Mouse (Mus musculus): ENCODE measurements at regions not wholly inside any gene's neighbourhood (a gene's known extent, or its start where the extent isn't known, plus 50 kb on each side); places are given as distances from the start of the nearest gene placed in this dataset.

- Histone ChIP-seq H3K36me3 (no peaks in the 10 kb centered on the region), H3K4me2 (no peak overlapping the region), H3K27me3 (no peaks in the 10 kb centered on the region), H3K9ac (replicated peaks) (no peak overlapping the region), H3K4me3 (replicated peaks) (no peak overlapping the region), H3K27ac (no peak overlapping the region), H3K4me1 (replicated peaks) (peaks cover 3% of the 10 kb centered on the region; the same call in 1 of the 2 replicates), H3K9me3 (no peaks in the 10 kb centered on the region)
- no peak for ATAC-seq (ENCODE audit: insufficient number of reproducible peaks, insufficient read depth, low FRiP score, low TSS enrichment, low read depth)
- 87% methylated on average over 3 of the region's 3 CpGs for WGBS
Observed at GRCm38 (mm10) chr13:99737271-99737670, 163.6 kb downstream of the Cartpt start.

- H3K4me2 ChIP-seq = no peak overlapping the region
- H3K27ac ChIP-seq = no peak overlapping the region
- 29% methylated on average over 5 of the region's 5 CpGs for WGBS
- peaks cover 18% of the 10 kb centered on the region for H3K4me1 ChIP-seq (replicated peaks)
- H3K4me3 ChIP-seq (replicated peaks) = no peak overlapping the region
- H3K27me3 ChIP-seq = no peaks in the 10 kb centered on the region
- H3K36me3 ChIP-seq = no peaks in the 10 kb centered on the region
- no peak overlapping the region for H3K9ac ChIP-seq (replicated peaks)
- no peaks in the 10 kb centered on the region for H3K9me3 ChIP-seq
- ATAC-seq (ENCODE audit: insufficient number of reproducible peaks, insufficient read depth, low FRiP score, low TSS enrichment, low read depth) = no peak
Observed at GRCm38 (mm10) chr13:99729145-99729544, 171.7 kb downstream of the Cartpt start.

- Histone ChIP-seq H3K4me2 (no peak overlapping the region), H3K4me1 (replicated peaks) (peaks cover 16% of the 10 kb centered on the region), H3K36me3 (no peaks in the 10 kb centered on the region), H3K9me3 (no peaks in the 10 kb centered on the region), H3K27ac (no peak overlapping the region), H3K4me3 (replicated peaks) (no peak overlapping the region), H3K27me3 (no peaks in the 10 kb centered on the region), H3K9ac (replicated peaks) (no peak overlapping the region)
- 51% methylated on average over 7 of the region's 7 CpGs for WGBS
- no peak for ATAC-seq (ENCODE audit: insufficient number of reproducible peaks, insufficient read depth, low FRiP score, low TSS enrichment, low read depth)
Observed at GRCm38 (mm10) chr13:99724245-99724644, 176.6 kb downstream of the Cartpt start.

GRCm38 (mm10) chr13:99723237-99723981 is 177.5 kb downstream of the Cartpt start:
- Histone ChIP-seq H3K9ac (replicated peaks) (no peak overlapping the region), H3K9me3 (no peaks in the 10 kb centered on the region), H3K27ac (no peak overlapping the region), H3K4me1 (replicated peaks) (peaks cover 8% of the 10 kb centered on the region), H3K4me2 (no peak overlapping the region), H3K36me3 (no peaks in the 10 kb centered on the region), H3K27me3 (no peaks in the 10 kb centered on the region), H3K4me3 (replicated peaks) (no peak overlapping the region)
- 68% methylated on average over 5 of the region's 5 CpGs for WGBS
- ATAC-seq (ENCODE audit: insufficient number of reproducible peaks, insufficient read depth, low FRiP score, low TSS enrichment, low read depth) = no peak

- Histone ChIP-seq H3K36me3 (no peaks in the 10 kb centered on the region), H3K4me2 (no peak overlapping the region), H3K27ac (no peak overlapping the region), H3K9ac (replicated peaks) (no peak overlapping the region), H3K4me1 (replicated peaks) (peaks cover 3% of the 10 kb centered on the region; the same call in 1 of the 2 replicates), H3K27me3 (no peaks in the 10 kb centered on the region), H3K9me3 (no peaks in the 10 kb centered on the region), H3K4me3 (replicated peaks) (no peak overlapping the region)
- ATAC-seq (ENCODE audit: insufficient number of reproducible peaks, insufficient read depth, low FRiP score, low TSS enrichment, low read depth) = no peak
- WGBS = 58% methylated on average over 3 of the region's 3 CpGs
Observed at GRCm38 (mm10) chr13:99720566-99720965, 180.3 kb downstream of the Cartpt start.

GRCm38 (mm10) chr13:99696559-99696890 is 180.2 kb upstream of the Map1b start:
- no peaks in the 10 kb centered on the region for H3K4me1 ChIP-seq (replicated peaks)
- no peaks in the 10 kb centered on the region for H3K27me3 ChIP-seq
- no peaks in the 10 kb centered on the region for H3K9me3 ChIP-seq
- H3K36me3 ChIP-seq = no peaks in the 10 kb centered on the region
- 52% methylated on average over 3 of the region's 3 CpGs for WGBS
- H3K9ac ChIP-seq (replicated peaks) = no peak overlapping the region
- no peak for ATAC-seq (ENCODE audit: insufficient number of reproducible peaks, insufficient read depth, low FRiP score, low TSS enrichment, low read depth)
- no peak overlapping the region for H3K4me3 ChIP-seq (replicated peaks)
- no peak overlapping the region for H3K27ac ChIP-seq
- H3K4me2 ChIP-seq = no peak overlapping the region

- ATAC-seq (ENCODE audit: insufficient number of reproducible peaks, insufficient read depth, low FRiP score, low TSS enrichment, low read depth) = no peak
- Histone ChIP-seq H3K27ac (no peak overlapping the region), H3K4me2 (no peak overlapping the region), H3K9ac (replicated peaks) (no peak overlapping the region), H3K4me1 (replicated peaks) (no peaks in the 10 kb centered on the region), H3K36me3 (no peaks in the 10 kb centered on the region), H3K4me3 (replicated peaks) (no peak overlapping the region), H3K27me3 (no peaks in the 10 kb centered on the region), H3K9me3 (no peaks in the 10 kb centered on the region)
- WGBS = 80% methylated on average over 7 of the region's 7 CpGs
Observed at GRCm38 (mm10) chr13:99695874-99696558, 179.7 kb upstream of the Map1b start.

- no peak overlapping the region for H3K4me2 ChIP-seq
- H3K27ac ChIP-seq = no peak overlapping the region
- no peaks in the 10 kb centered on the region for H3K4me1 ChIP-seq (replicated peaks)
- peaks cover 7% of the 10 kb centered on the region; the same call in 1 of the 2 replicates for H3K9me3 ChIP-seq
- ATAC-seq (ENCODE audit: insufficient number of reproducible peaks, insufficient read depth, low FRiP score, low TSS enrichment, low read depth) = no peak
- no peak overlapping the region for H3K4me3 ChIP-seq (replicated peaks)
- H3K9ac ChIP-seq (replicated peaks) = no peak overlapping the region
- no peaks in the 10 kb centered on the region for H3K36me3 ChIP-seq
- WGBS = 72% methylated on average over 3 of the region's 3 CpGs
- no peaks in the 10 kb centered on the region for H3K27me3 ChIP-seq
Observed at GRCm38 (mm10) chr13:99679934-99680333, 163.6 kb upstream of the Map1b start.

GRCm38 (mm10) chr13:99679430-99679829 is 163.1 kb upstream of the Map1b start:
- no peak for ATAC-seq (ENCODE audit: insufficient number of reproducible peaks, insufficient read depth, low FRiP score, low TSS enrichment, low read depth)
- Histone ChIP-seq H3K9me3 (peaks cover 7% of the 10 kb centered on the region; the same call in 1 of the 2 replicates), H3K4me1 (replicated peaks) (no peaks in the 10 kb centered on the region), H3K27me3 (no peaks in the 10 kb centered on the region), H3K27ac (no peak overlapping the region), H3K36me3 (no peaks in the 10 kb centered on the region), H3K4me2 (no peak overlapping the region), H3K9ac (replicated peaks) (no peak overlapping the region), H3K4me3 (replicated peaks) (no peak overlapping the region)
- WGBS = 46% methylated on average over 2 of the region's 2 CpGs

GRCm38 (mm10) chr13:99676393-99676792 is 160.1 kb upstream of the Map1b start:
- Histone ChIP-seq H3K9me3 (peaks cover 7% of the 10 kb centered on the region; the same call in 1 of the 2 replicates), H3K36me3 (no peaks in the 10 kb centered on the region), H3K4me2 (no peak overlapping the region), H3K9ac (replicated peaks) (no peak overlapping the region), H3K4me3 (replicated peaks) (no peak overlapping the region), H3K4me1 (replicated peaks) (peaks cover under 1% of the 10 kb centered on the region), H3K27ac (no peak overlapping the region), H3K27me3 (no peaks in the 10 kb centered on the region)
- no peak for ATAC-seq (ENCODE audit: insufficient number of reproducible peaks, insufficient read depth, low FRiP score, low TSS enrichment, low read depth)
- 15% methylated on average over 1 of the region's 1 CpGs for WGBS

GRCm38 (mm10) chr13:99675951-99676350 is 159.6 kb upstream of the Map1b start:
- H3K9ac ChIP-seq (replicated peaks) = no peak overlapping the region
- H3K9me3 ChIP-seq = peaks cover 7% of the 10 kb centered on the region; the same call in 1 of the 2 replicates
- no peak for ATAC-seq (ENCODE audit: insufficient number of reproducible peaks, insufficient read depth, low FRiP score, low TSS enrichment, low read depth)
- WGBS = 71% methylated on average over 5 of the region's 5 CpGs
- H3K27me3 ChIP-seq = no peaks in the 10 kb centered on the region
- no peak overlapping the region for H3K27ac ChIP-seq
- no peak overlapping the region for H3K4me3 ChIP-seq (replicated peaks)
- H3K4me1 ChIP-seq (replicated peaks) = peaks cover 5% of the 10 kb centered on the region
- H3K4me2 ChIP-seq = no peak overlapping the region
- H3K36me3 ChIP-seq = no peaks in the 10 kb centered on the region

Data from limb, embryonic 12.5 days (tissue).